Mouse (Mus musculus): ENCODE measurements around the gene Cdh1. TPM values are rescaled to one million over a fixed set of nuclear protein-coding genes. Genes with fewer than 3 reads are reported as not detected.

Cdh1 gene
- polyA plus RNA-seq, 1 experiment: 1.8 TPM

DNA sequence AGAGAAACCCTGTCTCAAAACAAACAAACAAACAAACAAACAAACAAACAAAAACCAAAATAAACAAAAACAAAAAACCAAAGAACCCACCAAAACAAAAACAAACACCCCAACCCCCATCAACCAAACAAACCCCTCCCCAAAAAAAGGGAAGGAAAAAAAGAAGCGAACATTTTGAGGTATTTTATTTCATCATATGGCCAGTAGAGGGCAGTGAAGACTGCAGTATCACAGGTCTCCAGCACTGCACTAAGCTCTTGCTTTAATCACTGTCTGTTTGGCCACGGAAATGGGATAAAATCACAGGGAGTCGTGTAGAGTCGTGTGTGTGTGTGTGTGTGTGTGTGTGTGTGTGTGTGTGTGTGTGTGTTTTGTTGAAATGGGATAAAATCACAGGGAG lies 84.3 kb downstream of the Cdh1 start:
- no peaks in the 10 kb centered on the region for H3K4me1 ChIP-seq (ENCODE audit: control insufficient read depth, insufficient read depth, low read length)
- no peak overlapping the region for H3K4me3 ChIP-seq (ENCODE audit: insufficient read depth, low read length)
- TF ChIP-seq POLR2A (IDR thresholded peaks at IDR 0.05; ENCODE audit: extremely low read depth, insufficient read depth, low read length) (no peak), CTCF (IDR thresholded peaks at IDR 0.05; ENCODE audit: extremely low read depth, insufficient read depth, low read length) (peak; percentile 72)
- no peak overlapping the region for H3K27ac ChIP-seq (ENCODE audit: insufficient read depth, low read length)

DNA sequence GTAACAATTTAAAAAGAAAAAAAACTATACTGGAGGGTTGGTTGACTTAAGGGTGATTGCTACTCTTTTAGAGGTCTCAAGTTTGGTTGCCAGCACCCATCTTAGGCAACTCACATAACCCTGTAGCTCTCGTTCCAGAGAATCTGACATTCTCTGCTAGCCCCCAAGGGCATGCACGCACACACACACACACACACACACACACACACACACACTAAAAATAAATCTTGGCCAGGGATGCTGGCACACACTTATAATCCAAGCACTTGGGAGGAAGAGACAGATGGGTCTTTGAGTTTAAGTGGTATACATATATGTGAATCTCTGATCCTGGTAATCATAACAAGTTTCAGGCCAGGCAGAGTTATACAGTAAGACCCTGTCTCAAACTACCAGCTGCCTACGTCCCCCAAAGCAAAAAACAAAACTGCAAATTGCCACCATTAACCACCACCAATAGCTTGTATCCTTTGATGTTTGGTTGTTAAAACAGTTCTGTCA lies 94.6 kb downstream of the Cdh1 start:
- H3K27ac ChIP-seq (ENCODE audit: insufficient read depth, low read length): no peak overlapping the region
- no peaks in the 10 kb centered on the region for H3K4me1 ChIP-seq (ENCODE audit: control insufficient read depth, insufficient read depth, low read length)
- no peak overlapping the region for H3K4me3 ChIP-seq (ENCODE audit: insufficient read depth, low read length)
- TF ChIP-seq POLR2A (IDR thresholded peaks at IDR 0.05; ENCODE audit: extremely low read depth, insufficient read depth, low read length) (no peak), CTCF (IDR thresholded peaks at IDR 0.05; ENCODE audit: extremely low read depth, insufficient read depth, low read length) (no peak)

DNA sequence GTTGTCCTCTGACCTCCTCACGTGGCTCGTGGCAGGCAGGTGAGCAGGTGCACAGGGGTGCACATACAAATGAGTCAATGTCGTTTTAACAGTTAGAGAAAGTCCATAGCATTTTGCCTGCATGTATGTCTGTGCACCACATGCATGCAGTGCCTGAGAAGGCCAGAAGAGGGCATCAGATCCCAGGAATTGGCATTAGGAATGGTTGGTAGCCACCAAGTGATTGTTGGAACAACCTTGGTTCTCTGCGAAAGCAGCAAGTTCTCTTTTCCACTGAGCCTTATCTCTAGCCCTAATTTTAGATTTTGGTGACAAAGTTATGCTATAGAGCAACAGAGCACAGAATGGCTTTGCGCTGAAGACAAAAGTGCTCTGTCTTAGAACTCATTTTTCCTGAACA lies 96.4 kb downstream of the Cdh1 start:
- TF ChIP-seq CTCF (IDR thresholded peaks at IDR 0.05; ENCODE audit: extremely low read depth, insufficient read depth, low read length) (peak; percentile 63), POLR2A (IDR thresholded peaks at IDR 0.05; ENCODE audit: extremely low read depth, insufficient read depth, low read length) (no peak)
- no peak overlapping the region for H3K4me3 ChIP-seq (ENCODE audit: insufficient read depth, low read length)
- no peak overlapping the region for H3K27ac ChIP-seq (ENCODE audit: insufficient read depth, low read length)
- H3K4me1 ChIP-seq (ENCODE audit: control insufficient read depth, insufficient read depth, low read length): no peaks in the 10 kb centered on the region

DNA sequence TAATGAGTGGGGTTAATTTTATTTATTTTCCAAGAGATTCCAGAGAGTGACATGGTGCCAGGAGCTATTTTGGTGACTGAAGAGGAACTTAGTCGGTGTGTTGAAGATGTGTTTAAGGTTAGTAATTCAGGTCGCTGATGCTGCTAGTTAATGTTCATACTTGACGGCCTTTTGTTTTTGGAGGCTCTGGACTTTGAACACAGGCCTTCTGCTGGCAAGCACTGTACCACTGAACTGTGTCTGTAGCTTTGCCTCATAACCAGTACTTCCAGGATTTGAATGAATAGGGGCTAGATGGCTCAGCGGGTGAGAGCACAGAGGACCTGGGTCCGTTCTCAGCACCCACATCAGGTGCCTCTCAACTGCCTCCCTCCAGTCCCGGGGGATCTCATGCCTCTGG lies 97.0 kb downstream of the Cdh1 start:
- TF ChIP-seq CTCF (IDR thresholded peaks at IDR 0.05; ENCODE audit: extremely low read depth, insufficient read depth, low read length) (no peak), POLR2A (IDR thresholded peaks at IDR 0.05; ENCODE audit: extremely low read depth, insufficient read depth, low read length) (no peak)
- H3K4me1 ChIP-seq (ENCODE audit: control insufficient read depth, insufficient read depth, low read length): no peaks in the 10 kb centered on the region
- H3K4me3 ChIP-seq (ENCODE audit: insufficient read depth, low read length): no peak overlapping the region
- no peak overlapping the region for H3K27ac ChIP-seq (ENCODE audit: insufficient read depth, low read length)

DNA sequence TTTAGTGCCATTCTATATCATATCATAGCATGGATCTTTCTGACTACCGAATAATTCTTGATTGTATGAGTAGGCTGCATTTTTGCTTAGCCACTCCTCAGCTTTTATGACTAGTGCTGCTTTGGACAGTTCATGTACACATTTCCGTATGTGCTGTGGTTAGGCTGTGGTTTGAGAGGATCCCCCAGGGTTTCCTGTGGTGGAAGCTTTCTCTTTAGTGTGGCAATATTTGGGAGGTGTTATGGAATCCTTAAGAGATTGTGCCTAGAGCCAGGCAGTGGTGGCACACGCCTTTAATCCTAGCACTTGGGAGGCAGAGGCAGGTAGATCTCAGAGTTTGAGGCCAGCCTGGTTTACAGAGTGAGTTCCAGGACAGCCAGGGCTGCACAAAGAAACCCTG lies 98.2 kb downstream of the Cdh1 start:
- no peaks in the 10 kb centered on the region for H3K4me1 ChIP-seq (ENCODE audit: control insufficient read depth, insufficient read depth, low read length)
- no peak overlapping the region for H3K27ac ChIP-seq (ENCODE audit: insufficient read depth, low read length)
- no peak for TF ChIP-seq CTCF (IDR thresholded peaks at IDR 0.05; ENCODE audit: extremely low read depth, insufficient read depth, low read length)
- TF ChIP-seq POLR2A (IDR thresholded peaks at IDR 0.05; ENCODE audit: extremely low read depth, insufficient read depth, low read length): no peak
- no peak overlapping the region for H3K4me3 ChIP-seq (ENCODE audit: insufficient read depth, low read length)

DNA sequence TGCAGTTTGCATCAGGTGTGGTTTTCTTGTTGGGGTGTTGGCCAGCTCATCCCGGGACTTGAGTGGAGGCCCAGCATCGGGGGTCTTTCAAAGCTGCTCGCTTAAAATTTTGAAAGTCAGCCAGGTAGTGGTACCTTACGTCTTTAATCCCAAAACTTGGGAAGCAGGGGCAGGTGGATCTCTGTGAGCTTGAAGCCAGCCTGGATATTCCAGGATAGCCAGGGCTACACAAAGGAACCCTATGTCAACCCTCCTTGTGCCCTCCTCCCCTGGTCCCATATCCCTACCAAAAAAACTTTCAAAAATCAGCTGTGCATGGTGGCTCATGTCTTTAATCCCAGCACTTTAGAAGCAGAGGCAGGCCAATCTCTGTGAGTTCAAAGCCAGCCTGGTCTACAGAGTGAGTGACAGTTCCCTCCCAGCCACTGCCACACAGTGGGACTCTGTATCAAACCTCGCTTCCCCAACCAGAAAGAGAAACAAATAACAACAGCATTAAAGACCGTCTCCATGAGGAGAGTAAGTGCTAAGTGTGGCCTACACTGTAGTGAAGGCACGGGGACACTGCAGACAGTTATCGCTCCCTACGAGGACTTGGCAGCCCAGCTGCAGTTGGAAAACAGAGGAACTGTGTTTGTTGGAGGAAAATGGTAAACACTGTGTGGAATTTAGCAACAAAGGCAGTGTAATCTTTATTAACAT lies 101.2 kb downstream of the Cdh1 start:
- no peak for TF ChIP-seq POLR2A (IDR thresholded peaks at IDR 0.05; ENCODE audit: extremely low read depth, insufficient read depth, low read length)
- TF ChIP-seq CTCF (IDR thresholded peaks at IDR 0.05; ENCODE audit: extremely low read depth, insufficient read depth, low read length): no peak
- no peak overlapping the region for H3K4me3 ChIP-seq (ENCODE audit: insufficient read depth, low read length)
- H3K27ac ChIP-seq (ENCODE audit: insufficient read depth, low read length): no peak overlapping the region
- no peaks in the 10 kb centered on the region for H3K4me1 ChIP-seq (ENCODE audit: control insufficient read depth, insufficient read depth, low read length)

DNA sequence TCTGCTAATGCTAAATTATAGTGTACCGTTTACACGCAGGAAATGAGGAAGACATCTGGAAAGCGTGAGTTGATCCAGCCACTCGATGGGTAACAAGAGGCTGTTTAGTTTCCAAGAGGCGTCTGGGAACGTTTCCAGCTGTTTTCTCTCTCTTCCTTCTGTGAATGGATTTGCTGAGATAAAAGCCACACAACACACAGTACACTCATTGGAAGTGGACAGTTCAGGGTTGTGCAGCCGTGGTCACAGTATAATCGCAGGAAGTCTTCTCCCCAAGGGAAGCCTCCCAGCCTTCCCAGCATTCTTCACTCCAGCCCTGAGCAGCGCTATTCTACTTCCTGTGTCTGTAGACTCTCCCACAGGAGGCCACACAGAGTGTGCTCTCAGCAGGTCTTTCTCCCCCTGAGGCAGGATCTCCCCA lies 101.8 kb downstream of the Cdh1 start:
- Histone ChIP-seq H3K4me1 (ENCODE audit: control insufficient read depth, insufficient read depth, low read length) (no peaks in the 10 kb centered on the region), H3K27ac (ENCODE audit: insufficient read depth, low read length) (no peak overlapping the region), H3K4me3 (ENCODE audit: insufficient read depth, low read length) (no peak overlapping the region)
- no peak for TF ChIP-seq POLR2A (IDR thresholded peaks at IDR 0.05; ENCODE audit: extremely low read depth, insufficient read depth, low read length)
- no peak for TF ChIP-seq CTCF (IDR thresholded peaks at IDR 0.05; ENCODE audit: extremely low read depth, insufficient read depth, low read length)

DNA sequence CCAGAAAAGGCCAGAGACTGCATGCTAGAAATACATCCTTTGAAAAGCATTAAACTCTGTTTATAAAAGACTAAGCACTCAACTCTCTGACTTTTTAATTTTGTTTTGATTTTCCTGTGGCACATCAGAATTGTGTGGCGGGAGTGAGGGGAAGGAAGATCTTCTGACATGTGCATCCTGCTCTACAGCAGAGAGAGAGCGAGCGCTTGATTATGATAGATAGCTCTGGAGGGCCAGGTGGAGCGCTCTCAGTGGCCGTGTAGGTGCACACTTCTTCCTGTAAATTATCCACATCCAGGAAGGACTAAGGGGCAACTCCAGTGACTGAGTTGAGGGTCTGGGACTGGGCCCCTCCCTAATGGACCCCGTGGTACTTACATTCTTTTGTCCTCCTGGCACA lies 103.0 kb downstream of the Cdh1 start:
- Histone ChIP-seq H3K4me3 (ENCODE audit: insufficient read depth, low read length) (no peak overlapping the region), H3K27ac (ENCODE audit: insufficient read depth, low read length) (no peak overlapping the region), H3K4me1 (ENCODE audit: control insufficient read depth, insufficient read depth, low read length) (no peaks in the 10 kb centered on the region; the same call in 1 of the 2 replicates)
- TF ChIP-seq CTCF (IDR thresholded peaks at IDR 0.05; ENCODE audit: extremely low read depth, insufficient read depth, low read length) (no peak), POLR2A (IDR thresholded peaks at IDR 0.05; ENCODE audit: extremely low read depth, insufficient read depth, low read length) (no peak)

DNA sequence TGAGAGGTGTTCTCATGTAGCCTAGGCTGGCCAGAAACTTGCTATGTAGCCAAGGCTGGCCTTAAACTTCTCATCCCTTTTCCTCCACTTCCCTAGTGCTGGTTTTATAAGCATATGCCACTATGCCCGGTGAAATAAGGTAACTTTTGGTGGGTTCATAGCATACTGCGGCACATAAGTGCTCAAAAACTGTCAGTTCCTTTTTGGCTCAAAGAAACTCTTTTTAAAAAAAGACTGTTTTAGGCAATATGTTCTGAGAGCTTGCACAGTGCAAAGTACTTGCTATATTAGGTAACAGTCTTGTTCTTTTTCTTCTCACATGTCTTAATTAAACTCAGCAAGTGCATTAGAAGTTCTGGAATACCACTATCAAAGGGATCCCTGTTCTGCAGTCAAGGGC lies 106.9 kb downstream of the Cdh1 start:
- Histone ChIP-seq H3K27ac (ENCODE audit: insufficient read depth, low read length) (no peak overlapping the region), H3K4me1 (ENCODE audit: control insufficient read depth, insufficient read depth, low read length) (no peaks in the 10 kb centered on the region; the same call in 1 of the 2 replicates), H3K4me3 (ENCODE audit: insufficient read depth, low read length) (no peak overlapping the region)
- TF ChIP-seq CTCF (IDR thresholded peaks at IDR 0.05; ENCODE audit: extremely low read depth, insufficient read depth, low read length) (no peak), POLR2A (IDR thresholded peaks at IDR 0.05; ENCODE audit: extremely low read depth, insufficient read depth, low read length) (no peak)

DNA sequence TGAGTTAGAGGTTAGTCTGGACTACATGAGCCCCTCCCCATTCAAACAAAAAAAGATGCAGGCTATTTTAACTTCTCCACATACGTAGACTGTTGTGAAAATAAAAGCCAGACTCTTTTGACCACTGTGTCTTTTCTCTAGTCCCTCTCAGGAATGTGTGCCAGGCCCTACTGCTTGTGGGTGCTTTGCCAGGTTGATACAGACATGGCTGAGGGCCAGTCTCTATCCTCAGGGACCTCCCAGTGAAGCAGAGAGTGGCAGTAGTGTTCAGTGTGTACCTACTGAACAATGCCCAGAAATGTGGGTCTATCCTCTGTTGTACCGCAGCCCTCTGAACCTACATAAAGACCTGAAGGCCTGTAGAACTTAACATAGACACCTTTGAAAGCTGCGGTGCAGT lies 109.3 kb downstream of the Cdh1 start:
- Histone ChIP-seq H3K4me3 (ENCODE audit: insufficient read depth, low read length) (no peak overlapping the region), H3K27ac (ENCODE audit: insufficient read depth, low read length) (no peak overlapping the region)
- TF ChIP-seq POLR2A (IDR thresholded peaks at IDR 0.05; ENCODE audit: extremely low read depth, insufficient read depth, low read length): no peak
- TF ChIP-seq CTCF (IDR thresholded peaks at IDR 0.05; ENCODE audit: extremely low read depth, insufficient read depth, low read length): no peak

More for the DNA sequence above, 109.3 kb downstream of the Cdh1 start:
- no peaks in the 10 kb centered on the region; the same call in 1 of the 2 replicates for H3K4me1 ChIP-seq (ENCODE audit: control insufficient read depth, insufficient read depth, low read length)

Data from cortical plate, adult 2 months (tissue).